In the genomic region with DNA sequence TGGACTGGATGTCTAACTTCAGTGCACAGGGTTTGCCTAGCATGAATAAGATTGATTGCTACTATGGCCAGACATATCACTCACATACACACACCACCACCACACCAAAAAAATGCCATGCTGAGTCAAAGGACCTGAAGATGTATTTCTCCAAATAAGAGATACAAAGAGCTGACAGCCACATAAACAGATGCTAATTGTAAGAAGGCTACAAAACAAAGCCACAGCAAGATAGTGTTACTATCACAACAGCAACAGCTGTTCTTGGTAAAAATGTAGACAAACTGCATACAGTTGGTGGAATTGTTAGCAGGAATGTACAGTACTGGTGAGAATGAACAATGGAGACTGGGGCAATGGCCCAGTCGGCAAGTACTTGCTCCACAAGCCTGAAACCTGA, we compare ENCODE assay signal across 1 mouse cellular context.
TF ChIP-seq lines count a peak whose summit lies in the region.

No protein-coding gene starts in this region.

TF ChIP-seq in MEL, 35 proteins besides CTCF, POLR2A, EP300 and RAD21 (continued from another document):
- TF ChIP-seq SMC3 (IDR thresholded peaks at IDR 0.05; ENCODE audit: low read depth, low read length) (no peak), UBTF (IDR thresholded peaks at IDR 0.05; ENCODE audit: borderline replicate concordance, insufficient read depth, low read depth, low read length) (no peak)
